7 mouse cellular contexts compared by ENCODE assay signal in genomic region chr1:23382037-23382436, GRCm38 (mm10). TPM values are rescaled to one million over a fixed set of nuclear protein-coding genes. Genes with fewer than 3 reads are reported as not detected.
DNase-seq lines count a peak whose midpoint lies in the region; ATAC-seq and TF ChIP-seq lines count a peak whose summit lies in the region.

No protein-coding gene starts in this region.

- TF ChIP-seq EP300 in lung, postnatal 0 days (IDR thresholded peaks at IDR 0.05): no peak

- no peak for TF ChIP-seq POLR2A in limb, embryonic 14.5 days (IDR thresholded peaks at IDR 0.05; ENCODE audit: borderline replicate concordance, extremely low read depth, insufficient read depth, insufficient read length)

- H3K4me2 ChIP-seq in lung, postnatal 0 days (replicated peaks; ENCODE audit: low read depth, low read length): peak overlapping the region; percentile 97
- H3K4me2 ChIP-seq in forebrain, embryonic 11.5 days (ENCODE audit: low read depth, low read length, severe bottlenecking): peak overlapping the region; percentile 96
- H3K4me2 ChIP-seq in limb, embryonic 14.5 days (replicated peaks; ENCODE audit: low read depth, low read length, severe bottlenecking): peak overlapping the region; percentile 96
- H3K4me2 ChIP-seq in stomach, embryonic 16.5 days (ENCODE audit: low read depth, low read length): peak overlapping the region; percentile 85

- no peak for TF ChIP-seq CTCF in lung, postnatal 0 days (IDR thresholded peaks at IDR 0.05)

- no peak overlapping the region; the same call in 1 of the 2 replicates for H3K9ac ChIP-seq in lung, postnatal 0 days (replicated peaks; ENCODE audit: low read depth)
- no peak overlapping the region; the same call in 1 of the 2 replicates for H3K9ac ChIP-seq in forebrain, embryonic 11.5 days (ENCODE audit: low read length)
- peak overlapping the region; percentile 80 for H3K9ac ChIP-seq in limb, embryonic 14.5 days (ENCODE audit: low read depth, low read length, severe bottlenecking)
- H3K9ac ChIP-seq in stomach, embryonic 16.5 days (ENCODE audit: low read length): peak overlapping the region; percentile 78

- WGBS in lung, postnatal 0 days: 20% methylated on average over 9 of the region's 9 CpGs
- WGBS in forebrain, embryonic 11.5 days: 16% methylated on average over 9 of the region's 9 CpGs
- WGBS in limb, embryonic 14.5 days: 12% methylated on average over 9 of the region's 9 CpGs
- 12% methylated on average over 9 of the region's 9 CpGs for WGBS in stomach, embryonic 16.5 days

- H3K36me3 ChIP-seq in lung, postnatal 0 days (ENCODE audit: insufficient read depth, low read length): no peaks in the 10 kb centered on the region
- H3K36me3 ChIP-seq in forebrain, embryonic 11.5 days (ENCODE audit: control insufficient read depth, insufficient read depth, low read length): no peaks in the 10 kb centered on the region
- no peaks in the 10 kb centered on the region for H3K36me3 ChIP-seq in limb, embryonic 14.5 days (ENCODE audit: control insufficient read depth, insufficient read depth, low read length)
- no peaks in the 10 kb centered on the region for H3K36me3 ChIP-seq in stomach, embryonic 16.5 days (ENCODE audit: control insufficient read depth, insufficient read depth, low read length)

- H3K9me3 ChIP-seq in lung, postnatal 0 days (ENCODE audit: low read length): no peaks in the 10 kb centered on the region
- no peaks in the 10 kb centered on the region for H3K9me3 ChIP-seq in forebrain, embryonic 11.5 days (ENCODE audit: control insufficient read depth, low read length)
- no peaks in the 10 kb centered on the region for H3K9me3 ChIP-seq in limb, embryonic 14.5 days (ENCODE audit: control insufficient read depth, low read length)
- H3K9me3 ChIP-seq in stomach, embryonic 16.5 days (replicated peaks; ENCODE audit: control insufficient read depth, low read length): no peaks in the 10 kb centered on the region

- no peak for DNase-seq in lung, postnatal 0 days (ENCODE audit: low spot score)
- no peak for DNase-seq in lung, adult 18-20 months
- no peak for DNase-seq in forebrain, embryonic 11.5 days (ENCODE audit: low spot score)
- no peak for DNase-seq in limb, embryonic 14.5 days (ENCODE audit: low spot score)
- DNase-seq in layer of hippocampus, adult 9-10 months (ENCODE audit: low spot score): no peak
- no peak for DNase-seq in layer of hippocampus, postnatal 14 days (ENCODE audit: low spot score in 2 of 2)

- peaks cover 3% of the 10 kb centered on the region; the same call in 1 of the 2 replicates for H3K4me1 ChIP-seq in lung, postnatal 0 days (ENCODE audit: insufficient read depth, low read depth, low read length)
- H3K4me1 ChIP-seq in forebrain, embryonic 11.5 days (replicated peaks; ENCODE audit: control insufficient read depth, insufficient read depth, low read length): peaks cover 6% of the 10 kb centered on the region; the same call in 1 of the 2 replicates
- peaks cover 4% of the 10 kb centered on the region; the same call in 1 of the 2 replicates for H3K4me1 ChIP-seq in limb, embryonic 14.5 days (ENCODE audit: control insufficient read depth, insufficient read depth, low read length)
- peaks cover 8% of the 10 kb centered on the region for H3K4me1 ChIP-seq in stomach, embryonic 16.5 days (ENCODE audit: control insufficient read depth, insufficient read depth, low read length)

- no peak for ATAC-seq in lung, postnatal 0 days
- no peak for ATAC-seq in forebrain, embryonic 11.5 days (replicated peaks; ENCODE audit: low FRiP score)
- ATAC-seq in limb, embryonic 14.5 days (ENCODE audit: low FRiP score, low read depth): no peak
- no peak for ATAC-seq in stomach, embryonic 16.5 days (ENCODE audit: insufficient read depth, low FRiP score)

- peak overlapping the region; percentile 74 for H3K4me3 ChIP-seq in lung, postnatal 0 days (ENCODE audit: low read depth, low read length)
- peak overlapping the region; percentile 83 for H3K4me3 ChIP-seq in forebrain, embryonic 11.5 days (ENCODE audit: low read depth, low read length)
- H3K4me3 ChIP-seq in limb, embryonic 14.5 days (replicated peaks; ENCODE audit: low read length): peak overlapping the region; percentile 75
- peak overlapping the region; percentile 77 for H3K4me3 ChIP-seq in stomach, embryonic 16.5 days (replicated peaks; ENCODE audit: low read length)

- no peaks in the 10 kb centered on the region for H3K27me3 ChIP-seq in lung, postnatal 0 days (replicated peaks; ENCODE audit: insufficient read depth, low read length)
- no peaks in the 10 kb centered on the region for H3K27me3 ChIP-seq in forebrain, embryonic 11.5 days (ENCODE audit: control insufficient read depth, insufficient read depth, low read length)
- H3K27me3 ChIP-seq in limb, embryonic 14.5 days (ENCODE audit: control insufficient read depth, insufficient read depth, low read length): no peaks in the 10 kb centered on the region
- H3K27me3 ChIP-seq in stomach, embryonic 16.5 days (ENCODE audit: control insufficient read depth, insufficient read depth, low read length): no peaks in the 10 kb centered on the region

- H3K27ac ChIP-seq in lung, postnatal 0 days (ENCODE audit: low read length): no peak overlapping the region
- H3K27ac ChIP-seq in forebrain, embryonic 11.5 days (ENCODE audit: low read depth, low read length): no peak overlapping the region
- no peak overlapping the region for H3K27ac ChIP-seq in limb, embryonic 14.5 days (replicated peaks; ENCODE audit: low read depth, low read length)
- no peak overlapping the region for H3K27ac ChIP-seq in stomach, embryonic 16.5 days (ENCODE audit: low read length)

RNA-seq across cellular contexts. Expression of gene Ogfrl1, which starts 15.5 kb away (rescaled TPM):
- 11.1 and 14.0 TPM in 2 replicates for polyA plus RNA-seq in lung, postnatal 0 days (2015; fragmentation: Nextera tagmentation; extraction: Ambion mirVana)
- 12.0 and 13.1 TPM in 2 replicates for polyA plus RNA-seq in forebrain, embryonic 11.5 days (2014; fragmentation: Nextera tagmentation; extraction: Ambion mirVana)
- polyA plus RNA-seq in limb, embryonic 14.5 days (2012; rRNA removed): 7.8 and 8.3 TPM in 2 replicates
- 11.5 and 13.6 TPM in 2 replicates for polyA plus RNA-seq in limb, embryonic 14.5 days (2014; fragmentation: Nextera tagmentation; extraction: Ambion mirVana)
- polyA plus RNA-seq in stomach, embryonic 16.5 days (2015; fragmentation: Nextera tagmentation; extraction: Ambion mirVana): 2.2 and 4.2 TPM in 2 replicates
- 100 to 1,000 TPM; 125 TPM for total RNA-seq in layer of hippocampus, postnatal 14 days (2021)

Comparison
In these comparisons a context has a peak if more than half of its experiments do, and no peak if none do; other contexts are left out.
1. H3K9ac ChIP-seq: peak in limb, embryonic 14.5 days (single experiment) and stomach, embryonic 16.5 days (single experiment); none in lung, postnatal 0 days (single experiment) and forebrain, embryonic 11.5 days (single experiment).
2. Peak in every context shown above with its lines, with median percentiles within 50 percentile points of each other: H3K4me2 ChIP-seq and H3K4me3 ChIP-seq.